Mouse (Mus musculus): ENCODE data around the gene Il3ra.

The Il3ra gene

DNA sequence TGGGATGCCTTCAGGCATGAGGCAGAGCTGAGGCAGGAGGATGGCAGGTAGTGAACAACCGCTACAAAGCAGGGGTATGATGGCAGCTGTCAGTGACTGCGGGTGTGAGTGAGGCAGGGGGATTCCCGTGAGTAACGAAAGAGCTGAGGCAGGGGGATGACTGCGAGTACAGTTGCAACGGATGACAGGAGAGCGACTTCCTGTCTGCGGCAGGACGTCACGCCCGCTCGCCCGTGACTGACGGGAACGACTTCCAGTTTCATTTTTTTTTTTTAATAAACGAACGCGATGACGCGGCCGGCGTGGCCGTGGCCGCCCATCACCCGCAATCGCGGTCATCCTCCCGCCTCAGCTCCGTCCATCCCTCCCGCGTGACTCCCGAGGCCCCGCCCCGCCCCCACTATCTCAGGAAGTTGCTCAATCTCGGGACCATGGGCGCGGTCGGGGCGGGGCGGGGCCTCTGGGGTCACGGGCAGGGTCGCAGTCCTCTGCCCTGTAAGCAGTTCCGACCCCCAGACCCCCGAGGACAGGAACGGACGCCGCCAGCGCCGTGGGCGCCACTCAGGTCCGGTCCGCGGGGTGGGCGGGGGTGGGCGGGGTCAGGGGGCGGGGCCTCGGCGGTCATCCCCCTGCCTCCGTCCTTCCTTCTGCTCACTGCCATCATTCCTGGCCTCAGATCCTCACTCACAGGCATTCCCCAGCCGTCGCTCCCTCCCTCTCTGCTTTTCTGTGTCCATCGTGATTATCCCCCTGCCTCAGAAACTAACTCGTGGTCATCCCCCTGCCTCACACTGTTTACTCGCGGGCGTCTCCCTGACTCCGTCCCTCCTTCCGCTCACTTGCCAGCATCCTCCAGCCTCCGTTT lies at the start of gene Il3ra:
TSS of gene Il3ra (plus strand) at position 328 of the 865 bp plus-strand sequence.
- peak; percentile 94 for DNase-seq (ENCODE audit: low read depth, low spot score)

DNA sequence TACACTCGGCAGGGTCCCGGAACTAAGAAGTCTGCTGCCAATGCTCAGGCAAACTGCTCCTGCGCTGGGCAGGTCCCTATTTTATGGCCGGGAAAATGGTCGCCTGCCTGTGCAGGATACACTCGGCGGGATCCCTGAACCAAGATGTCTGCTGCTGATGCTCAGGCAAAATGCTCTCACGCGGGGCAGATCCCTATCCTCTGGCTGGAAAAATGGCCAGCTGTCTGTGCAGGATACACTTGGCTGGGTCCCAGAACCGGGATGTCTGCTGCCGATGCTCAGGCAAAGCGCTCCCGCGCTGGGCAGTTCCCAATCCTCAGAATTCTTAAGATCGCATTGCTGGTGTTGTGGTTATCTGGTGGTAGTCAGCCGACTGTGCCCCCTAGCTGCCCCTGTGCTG lies 37.1 kb upstream of the Il3ra start:
- no peak for DNase-seq (ENCODE audit: low read depth, low spot score)

DNA sequence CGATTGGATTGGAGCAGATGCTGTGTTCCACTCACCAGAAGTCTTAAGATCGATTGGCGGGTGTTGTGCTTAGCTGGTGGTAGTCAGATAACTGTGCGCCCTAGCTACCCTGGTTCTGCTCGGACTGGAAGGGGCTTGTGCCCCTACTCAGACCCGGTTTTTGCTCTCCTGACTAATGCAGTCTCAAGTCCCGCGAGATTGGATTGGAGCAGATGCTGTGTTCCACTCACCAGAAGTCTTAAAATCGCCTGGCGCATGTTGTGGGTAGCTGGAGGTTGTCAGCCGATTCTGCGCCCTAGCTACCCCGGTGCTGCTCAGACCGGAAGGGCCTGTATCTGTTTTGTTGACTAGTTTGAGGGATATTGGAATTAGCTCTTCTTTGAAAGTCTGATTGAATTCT lies 36.7 kb upstream of the Il3ra start:
- no peak for DNase-seq (ENCODE audit: low read depth, low spot score)

DNA sequence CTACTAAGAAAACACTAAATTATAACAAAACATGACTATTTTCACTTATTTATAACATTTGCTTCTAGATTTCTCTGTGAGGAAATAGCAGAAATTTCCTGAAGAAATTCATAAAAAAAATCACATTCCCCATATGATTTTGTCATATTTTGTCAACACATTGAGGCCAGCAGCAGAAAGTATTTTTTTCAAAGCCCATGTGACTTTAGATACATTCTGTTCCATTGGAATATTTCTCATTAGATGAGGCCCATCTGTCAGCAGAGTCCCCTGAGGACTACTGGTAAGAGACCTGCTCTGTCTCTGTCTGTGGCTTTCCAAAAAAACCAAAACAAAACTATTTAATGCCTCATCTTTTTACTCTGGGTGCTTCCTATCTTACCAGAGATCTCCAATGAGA lies 23.5 kb upstream of the Il3ra start, which contains the start of gene Olfr31:
TSS of gene Olfr31 (plus strand) at position 301 of the 400 bp plus-strand sequence.
- DNase-seq (ENCODE audit: low read depth, low spot score), result no peak

GRCm38 (mm10) chr14:14345113-14345871 lies 783 bp upstream of the Il3ra start:
- peak; percentile 98 for DNase-seq (ENCODE audit: low read depth, low spot score)

DNA sequence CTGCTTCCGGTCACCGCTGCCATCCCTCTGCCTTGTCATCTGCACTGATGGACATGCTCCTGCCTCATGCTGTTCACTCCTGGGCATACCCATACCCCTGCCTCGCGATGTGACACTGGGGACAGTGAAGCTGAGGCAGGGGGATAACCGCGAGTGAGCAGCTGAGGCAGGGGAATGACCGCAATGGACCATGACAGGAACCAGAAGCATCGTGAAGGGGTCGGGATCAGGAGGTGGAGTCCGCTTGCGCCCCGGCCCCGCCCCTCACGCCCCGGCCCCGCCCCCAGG lies 682 bp downstream of the Il3ra start:
- no peak for DNase-seq (ENCODE audit: low read depth, low spot score)

DNA sequence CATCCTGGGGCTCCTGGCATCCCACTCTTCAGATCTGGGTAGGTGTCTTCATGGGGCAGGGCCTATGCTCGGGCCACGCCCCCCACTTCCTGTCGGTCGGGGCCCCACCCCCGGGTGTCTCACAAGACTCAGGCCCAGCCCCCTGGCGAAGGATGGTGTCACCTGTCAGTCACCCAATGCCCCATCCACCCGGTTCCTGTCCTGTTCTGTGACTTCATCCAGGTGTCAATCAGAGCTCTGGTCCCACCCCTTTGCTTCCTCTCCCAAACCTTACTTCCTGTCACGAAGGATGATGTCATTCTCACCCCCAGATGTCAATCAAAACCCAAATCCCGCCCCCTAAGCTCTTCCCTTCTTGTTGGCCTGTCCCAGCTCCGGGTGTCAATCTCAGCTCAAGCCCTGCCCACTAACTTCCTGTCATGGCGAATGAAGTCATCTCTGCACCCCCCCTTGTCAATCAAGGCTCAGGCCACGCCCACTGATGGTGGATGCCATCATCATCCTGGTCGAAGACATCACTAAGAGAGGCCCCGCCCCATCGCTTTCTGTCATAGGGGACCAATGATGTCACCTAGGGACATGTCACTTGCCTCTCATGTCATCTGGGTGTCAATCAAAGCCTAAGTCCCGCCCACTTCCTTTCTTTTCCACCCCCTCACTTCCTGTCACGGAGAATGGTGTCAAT lies 1.2 kb downstream of the Il3ra start:
- DNase-seq (ENCODE audit: low read depth, low spot score), result peak; percentile 78

DNA sequence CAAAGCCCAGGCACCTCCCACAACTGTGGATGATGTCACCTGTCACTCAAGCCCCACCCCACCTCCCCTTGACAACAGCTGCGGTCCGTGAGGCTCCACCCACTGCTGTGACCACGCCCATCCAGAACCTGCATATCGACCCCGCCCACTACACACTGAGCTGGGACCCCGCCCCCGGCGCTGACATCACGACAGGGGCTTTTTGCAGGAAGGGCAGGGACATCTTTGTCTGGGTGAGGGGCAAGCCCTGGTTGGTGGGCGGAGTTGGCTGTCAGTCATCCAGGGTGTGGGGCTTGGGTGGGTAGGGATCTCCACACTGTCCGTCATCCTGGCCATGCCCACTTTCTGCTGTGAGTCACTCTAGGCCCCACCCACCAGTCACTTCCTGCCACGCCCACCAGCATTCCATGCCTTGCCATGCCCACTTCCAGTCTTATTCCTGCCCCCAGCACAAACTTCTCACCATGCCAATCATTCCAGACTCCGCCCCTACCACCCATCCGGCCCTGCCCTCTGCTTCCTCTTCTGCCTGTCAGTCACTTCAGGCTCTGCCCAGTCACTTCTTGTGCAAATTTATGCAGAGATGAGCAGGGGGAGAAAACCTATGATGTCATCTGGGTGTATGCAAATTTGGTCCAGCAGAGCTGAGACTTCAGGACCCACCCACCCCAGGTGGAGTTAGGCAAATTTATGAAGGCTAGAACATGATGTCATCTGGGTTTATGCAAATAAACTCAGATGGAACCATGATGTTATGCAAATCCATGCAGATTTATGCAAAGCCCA lies 2.0 kb downstream of the Il3ra start:
- DNase-seq (ENCODE audit: low read depth, low spot score), result peak; percentile 84

GRCm38 (mm10) chr14:14348674-14349401 lies 2.8 kb downstream of the Il3ra start:
- no peak for DNase-seq (ENCODE audit: low read depth, low spot score)

DNA sequence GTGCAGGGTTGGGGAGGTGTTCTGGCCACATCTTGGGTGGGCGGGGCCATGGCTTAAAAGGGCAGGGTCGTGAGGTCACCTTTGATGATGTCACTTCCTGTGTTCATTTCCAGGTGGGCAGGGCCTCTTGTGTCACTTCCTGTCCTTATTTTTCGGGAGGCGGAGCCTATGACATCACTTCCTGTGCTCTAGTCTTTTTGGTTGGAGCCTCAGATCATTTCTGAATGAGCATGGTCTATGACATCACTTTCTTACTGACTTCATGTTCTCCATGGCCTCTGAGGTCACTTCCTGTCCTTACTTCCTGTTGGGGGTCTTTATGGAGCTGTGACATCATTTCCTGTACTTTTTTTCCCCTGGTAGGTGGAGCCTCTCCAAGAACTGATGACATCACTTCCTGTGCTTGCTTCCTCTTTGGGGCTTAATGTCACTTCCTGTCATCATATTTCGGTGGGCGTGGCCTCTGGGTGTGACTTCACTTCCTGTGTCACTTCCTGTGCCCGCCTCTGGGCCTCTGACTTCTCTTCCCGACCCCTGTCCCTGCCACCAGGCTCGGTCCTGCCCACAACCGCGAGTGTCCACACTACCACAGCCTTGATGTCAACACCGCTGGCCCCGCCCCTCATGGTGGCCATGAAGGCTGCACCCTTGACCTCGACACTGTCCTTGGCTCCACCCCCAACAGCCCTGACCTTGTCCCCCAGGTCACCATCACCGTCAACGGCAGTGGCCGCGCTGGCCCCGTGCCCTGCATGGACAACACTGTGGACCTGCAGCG lies 3.6 kb downstream of the Il3ra start:
- peak; percentile 79 for DNase-seq (ENCODE audit: low read depth, low spot score)

DNA sequence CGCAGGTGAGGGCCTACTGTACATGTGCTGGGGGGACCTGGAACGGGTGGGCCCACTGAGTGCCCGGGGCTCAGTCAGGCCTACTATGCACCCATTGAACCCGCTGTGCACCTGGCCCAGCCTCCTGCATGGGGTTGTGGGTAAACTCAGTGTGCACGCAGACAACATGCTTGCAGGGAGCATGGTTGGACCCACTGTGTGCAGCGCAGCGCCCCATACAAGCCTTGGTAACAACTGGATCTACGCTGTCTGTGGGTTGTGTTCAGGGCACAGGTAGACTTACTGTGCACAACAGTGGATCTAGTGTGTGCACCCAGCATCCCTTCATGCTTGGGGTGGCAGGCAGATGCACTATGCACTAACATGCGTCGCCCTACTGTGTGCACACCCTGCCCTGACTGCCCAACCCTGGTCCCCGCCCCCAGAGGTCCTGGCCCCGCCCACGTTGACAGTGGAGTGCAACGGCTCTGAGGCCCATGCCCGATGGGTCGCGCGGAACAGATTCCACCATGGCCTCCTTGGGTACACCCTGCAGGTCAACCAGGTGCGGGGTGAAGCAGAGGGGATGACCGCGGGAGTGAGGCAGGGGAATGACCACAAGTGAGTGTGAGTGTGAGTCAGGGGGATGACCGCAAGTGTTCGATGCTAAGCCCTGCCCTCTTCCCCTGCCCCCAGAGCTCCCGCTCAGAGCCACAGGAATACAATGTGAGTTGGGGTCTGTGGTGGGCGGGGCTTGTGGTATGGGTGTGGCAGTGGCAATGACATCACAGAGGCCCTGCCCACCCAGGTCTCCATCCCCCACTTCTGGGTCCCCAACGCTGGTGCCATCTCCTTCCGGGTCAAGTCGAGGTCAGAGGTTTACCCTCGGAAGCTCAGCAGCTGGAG lies 4.4 kb downstream of the Il3ra start:
- peak; percentile 51 for DNase-seq (ENCODE audit: low read depth, low spot score)

- DNase-seq (ENCODE audit: low read depth, low spot score), result no peak
Observed at GRCm38 (mm10) chr14:14351148-14351455, 5.0 kb downstream of the Il3ra start.

- DNase-seq (ENCODE audit: low read depth, low spot score), result peak; percentile 63
Observed at GRCm38 (mm10) chr14:14351721-14352590, 5.9 kb downstream of the Il3ra start.

DNA sequence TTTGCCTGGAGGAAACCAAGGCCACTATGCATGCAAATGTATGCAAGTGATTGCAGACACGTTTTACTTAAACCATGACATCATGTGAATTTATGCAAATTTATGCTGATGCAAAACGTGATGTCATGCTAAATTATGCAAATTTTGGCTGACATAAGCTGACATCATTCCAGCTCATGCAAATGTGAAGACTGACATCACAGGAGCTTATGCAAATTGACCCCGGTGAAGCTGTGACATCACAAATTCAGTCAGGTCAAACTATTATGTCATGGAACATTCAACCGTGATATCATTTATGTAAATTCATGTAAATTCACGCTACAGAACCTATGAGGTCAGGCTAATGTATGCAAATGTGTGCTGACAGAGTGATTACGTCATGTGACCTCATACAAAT lies 6.5 kb downstream of the Il3ra start:
- peak; percentile 58 for DNase-seq (ENCODE audit: low read depth, low spot score)

GRCm38 (mm10) chr14:14353081-14353732 lies 7.1 kb downstream of the Il3ra start:
- no peak for DNase-seq (ENCODE audit: low read depth, low spot score)

GRCm38 (mm10) chr14:14353740-14354510 lies 7.8 kb downstream of the Il3ra start:
- peak; percentile 42 for DNase-seq (ENCODE audit: low read depth, low spot score)

Data from CD4-positive helper T cell, adult 2 months (primary cell).